Mouse (Mus musculus) brown adipose tissue, adult 24 weeks (tissue): ENCODE measurements around the gene Mylk2. TPM values are rescaled to one million over a fixed set of nuclear protein-coding genes. Genes with fewer than 3 reads are reported as not detected.

Source experiments
- H3K27ac ChIP-seq: fragments of 200-500 bp; replicated peaks from 2 replicates; pipeline ENCODE4 v1.5.1; 2012; ENCODE audit warnings: low read depth, mild to moderate bottlenecking, low read length
- H3K4me1 ChIP-seq: fragments of 200-500 bp; 2 replicates; pipeline ENCODE4 v1.6.1; 2012; ENCODE audit warnings: low read length, mixed read lengths; ENCODE audit not compliant: control insufficient read depth, insufficient read depth, insufficient read length
- H3K4me3 ChIP-seq: fragments of 200-500 bp; 2 replicates; pipeline ENCODE4 v1.5.1; 2012; ENCODE audit warnings: low read depth, mild to moderate bottlenecking, low read length, moderate library complexity; ENCODE audit not compliant: insufficient read depth
- polyA plus RNA-seq: library from polyadenylated mRNA; stranded (reverse); fragments of >200 nt; gene quantifications from 2 replicates; pipeline ENCODE4 v1.2.4, GENCODE M21; 2012; ENCODE audit not compliant: missing spikeins, insufficient read depth, insufficient read length

Gene Mylk2
- polyA plus RNA-seq, 1 experiment = 4.3 TPM

DNA sequence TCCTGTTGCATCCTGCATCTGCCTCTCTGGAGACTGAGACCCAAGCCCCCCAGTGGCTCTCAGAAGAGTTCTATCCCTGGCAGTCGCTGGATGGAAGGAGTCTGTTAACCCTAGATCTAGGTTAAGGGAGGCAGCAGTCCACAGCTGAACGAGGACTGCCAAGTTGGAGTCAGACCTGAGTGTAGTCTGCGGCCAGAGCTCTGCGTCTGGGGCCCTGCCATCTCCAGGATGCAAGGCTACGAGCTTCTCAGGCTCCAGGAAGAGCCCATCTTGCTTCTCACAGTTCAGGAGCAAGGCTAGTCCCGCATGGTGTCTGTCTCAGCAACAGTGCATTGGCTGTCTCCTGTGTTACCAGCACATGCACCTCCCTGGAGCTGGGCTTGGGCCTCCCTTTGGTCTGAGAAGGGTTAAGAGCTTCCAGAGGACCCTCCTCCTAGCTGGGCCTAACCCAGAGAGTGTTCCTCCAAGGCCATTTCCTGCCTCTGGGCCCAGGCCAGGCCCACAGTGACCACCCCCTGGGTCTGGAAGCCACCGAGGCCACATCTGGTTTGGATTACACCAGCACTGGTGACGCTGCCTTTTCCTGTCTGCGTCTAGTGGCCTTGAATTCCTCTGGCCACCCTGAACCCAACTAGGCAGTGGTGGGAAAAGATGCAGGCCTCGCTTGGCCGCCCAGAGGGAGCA is 14.2 kb downstream of the Mylk2 start:
- Histone ChIP-seq H3K4me1 (peaks cover 9% of the 10 kb centered on the region; the same call in 1 of the 2 replicates), H3K27ac (peak overlapping the region; percentile 57), H3K4me3 (no peak overlapping the region)

DNA sequence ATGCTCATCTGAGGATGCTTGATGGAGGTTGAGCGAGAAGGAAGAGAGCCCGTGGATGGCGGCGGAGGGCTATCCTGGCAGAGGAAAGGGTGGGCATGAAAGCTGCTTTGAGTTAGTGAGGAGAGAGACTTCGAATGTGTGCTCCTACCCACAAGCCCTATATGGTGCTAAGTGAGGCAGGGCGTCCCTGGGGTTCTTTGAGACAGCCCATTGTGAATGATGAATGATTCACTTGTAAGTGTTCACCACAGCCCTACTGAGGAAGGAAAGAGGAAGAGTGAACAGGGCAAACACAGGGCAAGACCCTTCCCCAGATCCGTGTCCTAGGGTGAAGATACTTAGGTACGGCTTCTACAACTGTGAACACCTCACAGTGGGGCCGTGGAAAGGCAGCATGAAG is 15.7 kb downstream of the Mylk2 start:
- Histone ChIP-seq H3K4me1 (peaks cover 9% of the 10 kb centered on the region; the same call in 1 of the 2 replicates), H3K4me3 (no peak overlapping the region), H3K27ac (peak overlapping the region; percentile 57)

DNA sequence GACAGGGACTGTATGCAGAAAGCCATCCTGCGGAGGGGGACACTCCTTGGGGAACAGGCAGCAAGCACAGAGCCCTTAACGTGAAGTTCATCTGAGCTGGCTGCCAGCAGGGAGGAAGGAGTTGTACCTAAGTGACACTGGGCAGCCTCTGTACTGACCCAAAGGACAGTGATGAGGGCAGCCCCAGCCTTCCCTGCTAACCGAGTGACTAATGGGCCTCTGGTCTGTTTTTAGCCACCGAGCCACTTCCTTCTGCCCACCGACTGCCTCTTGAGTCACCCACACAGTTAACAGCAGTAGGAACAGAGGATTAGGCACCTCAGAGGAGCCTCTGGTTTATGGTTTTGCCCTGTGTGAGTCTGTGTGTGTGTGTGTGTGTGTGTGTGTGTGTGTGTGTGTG is 16.2 kb downstream of the Mylk2 start:
- peaks cover 9% of the 10 kb centered on the region; the same call in 1 of the 2 replicates for H3K4me1 ChIP-seq
- peak overlapping the region; percentile 57; the same call in 1 of the 2 replicates for H3K27ac ChIP-seq
- no peak overlapping the region for H3K4me3 ChIP-seq

DNA sequence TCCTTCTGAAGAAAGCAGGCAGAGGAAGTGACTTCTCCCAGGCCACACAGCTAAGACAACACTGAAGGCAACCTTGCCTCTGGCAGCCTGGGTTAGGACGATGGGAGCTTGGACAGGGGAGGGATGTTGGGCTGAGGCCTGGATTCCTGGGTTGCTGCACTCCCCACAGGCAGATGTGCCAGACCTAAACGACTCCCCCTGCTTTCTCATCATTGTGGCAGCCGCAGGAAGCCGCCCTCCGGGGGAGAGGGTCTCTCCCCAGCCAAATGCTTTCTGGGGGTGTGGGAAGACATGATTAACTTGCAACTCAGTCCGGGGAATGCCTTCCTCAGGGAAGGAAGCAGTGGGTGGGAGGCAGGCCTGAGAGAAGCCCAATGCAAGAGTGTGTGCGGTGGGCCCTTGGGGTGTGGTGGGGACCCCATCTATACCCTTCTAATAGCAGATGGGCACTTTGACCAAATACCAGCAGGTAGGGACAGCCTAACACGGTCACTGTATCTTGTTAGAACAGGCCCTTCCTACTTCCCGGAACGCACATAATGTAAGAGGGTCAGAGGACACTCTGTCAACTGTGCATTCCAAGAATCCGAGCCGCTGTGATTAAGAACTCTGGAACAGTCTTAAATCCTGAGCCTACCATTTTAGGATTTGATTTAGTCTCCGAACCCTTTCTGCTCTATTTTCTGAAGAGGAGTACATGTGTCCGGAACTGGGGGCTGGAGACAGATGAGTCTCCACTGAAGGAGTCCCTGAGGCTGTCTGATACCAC is 17.3 kb downstream of the Mylk2 start:
- Histone ChIP-seq H3K4me3 (no peak overlapping the region), H3K4me1 (peaks cover 9% of the 10 kb centered on the region; the same call in 1 of the 2 replicates), H3K27ac (peak overlapping the region; percentile 61)

DNA sequence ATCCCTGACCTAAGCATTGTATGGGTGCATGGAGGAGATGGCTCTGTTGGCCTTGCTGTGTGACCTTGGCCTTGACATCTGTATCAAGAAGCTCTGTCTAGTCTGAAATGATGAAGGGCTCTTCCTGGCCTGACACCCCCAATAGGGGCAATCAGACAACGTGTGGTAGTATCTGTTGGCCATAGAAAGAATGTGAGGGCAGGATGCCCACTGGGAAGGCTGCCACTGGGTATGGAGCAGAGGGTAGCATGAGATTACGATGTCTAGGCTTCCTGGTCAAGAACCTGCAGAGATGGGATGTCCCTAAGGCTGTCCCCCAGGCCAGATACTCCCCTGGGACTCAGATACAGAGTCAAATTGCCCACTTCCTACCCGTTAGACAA is 17.8 kb downstream of the Mylk2 start:
- peaks cover 9% of the 10 kb centered on the region; the same call in 1 of the 2 replicates for H3K4me1 ChIP-seq
- H3K4me3 ChIP-seq = no peak overlapping the region
- H3K27ac ChIP-seq = peak overlapping the region; percentile 49

DNA sequence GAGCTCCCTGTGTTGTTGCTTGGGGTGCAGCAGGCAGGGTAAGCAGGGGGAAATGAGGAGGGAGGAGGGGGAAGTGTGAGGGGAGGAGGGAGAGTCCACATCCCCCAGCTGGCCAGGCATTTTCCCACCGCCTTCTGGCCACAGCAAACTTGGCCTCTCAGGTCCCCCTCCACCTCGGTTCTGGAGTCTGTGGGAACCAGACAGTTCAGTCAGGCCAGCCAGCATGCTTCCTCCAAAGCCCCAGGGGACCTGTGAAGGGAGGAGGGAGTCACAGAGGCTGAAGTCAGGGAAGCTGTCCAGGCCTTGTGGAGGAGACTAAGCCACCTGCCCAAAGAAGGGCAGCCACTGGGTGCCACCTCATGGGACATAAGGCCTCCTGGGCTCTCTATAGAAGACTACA is 19.1 kb downstream of the Mylk2 start:
- H3K4me1 ChIP-seq = peaks cover 8% of the 10 kb centered on the region; the same call in 1 of the 2 replicates
- peak overlapping the region; percentile 62 for H3K27ac ChIP-seq
- H3K4me3 ChIP-seq = peak overlapping the region; percentile 45

DNA sequence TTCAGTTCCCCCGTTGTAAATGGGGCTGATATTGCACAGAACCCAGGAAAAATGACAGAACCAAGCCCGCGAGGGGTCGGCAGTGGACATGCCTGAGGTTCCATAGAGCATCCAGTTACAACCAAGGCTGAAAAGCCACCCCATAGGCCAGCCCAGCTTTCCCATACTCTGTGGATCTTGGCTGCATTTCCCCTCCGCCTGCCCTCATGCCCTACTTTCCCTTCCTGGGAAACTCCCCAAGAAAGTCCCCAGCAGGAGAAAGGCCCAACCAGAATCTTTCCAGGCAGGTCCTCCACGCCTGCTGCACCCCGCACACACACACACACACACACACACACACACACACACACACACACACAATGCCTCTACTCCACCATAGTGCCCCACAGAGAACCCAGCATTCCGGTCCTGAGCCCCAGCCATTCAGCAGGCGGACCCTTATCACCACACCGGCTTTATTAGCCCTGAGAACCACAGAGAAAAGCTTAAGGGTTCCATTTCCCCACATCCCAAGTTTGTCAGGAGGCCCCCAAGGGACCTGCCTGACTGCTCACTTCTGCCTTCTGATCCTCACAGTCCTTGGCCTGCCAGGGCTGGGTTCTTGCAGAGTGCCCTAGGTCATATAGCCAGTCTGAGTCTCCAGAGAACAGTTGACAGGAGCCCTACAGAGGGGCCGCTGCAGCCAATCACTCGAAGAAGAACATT is 20.5 kb downstream of the Mylk2 start:
- Histone ChIP-seq H3K4me1 (no peaks in the 10 kb centered on the region; the same call in 1 of the 2 replicates), H3K4me3 (peak overlapping the region; percentile 45), H3K27ac (peak overlapping the region; percentile 32; the same call in 1 of the 2 replicates)

DNA sequence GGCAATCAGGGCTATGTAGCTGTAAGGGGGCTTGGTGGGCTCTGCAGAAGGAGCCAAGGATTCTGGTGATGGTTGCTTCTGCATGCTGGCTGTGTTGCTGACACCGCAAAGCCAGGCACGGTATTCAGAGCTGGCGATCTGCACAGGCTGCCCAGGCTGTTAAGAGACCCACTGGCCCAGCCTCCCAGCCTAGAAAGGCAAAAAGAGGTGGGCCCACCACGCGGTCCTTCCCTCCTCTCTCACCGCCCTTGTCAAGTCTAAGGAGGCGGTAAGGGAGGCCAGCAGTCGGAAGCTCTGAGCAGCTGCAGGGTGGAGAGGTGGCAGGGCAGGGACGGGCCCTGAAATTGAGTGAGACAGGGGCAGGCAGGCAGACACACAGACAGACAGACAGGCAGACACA is 21.9 kb downstream of the Mylk2 start, which contains the start of gene Foxs1:
Foxs1 (minus strand) TSS at position 161 of the 400 bp plus-strand sequence.
- Histone ChIP-seq H3K27ac (peak within 1 kb of the TSS; percentile 32), H3K4me3 (peak within 1 kb of the TSS; percentile 45), H3K4me1 (no peaks in the 10 kb centered on the region; the same call in 1 of the 2 replicates)

DNA sequence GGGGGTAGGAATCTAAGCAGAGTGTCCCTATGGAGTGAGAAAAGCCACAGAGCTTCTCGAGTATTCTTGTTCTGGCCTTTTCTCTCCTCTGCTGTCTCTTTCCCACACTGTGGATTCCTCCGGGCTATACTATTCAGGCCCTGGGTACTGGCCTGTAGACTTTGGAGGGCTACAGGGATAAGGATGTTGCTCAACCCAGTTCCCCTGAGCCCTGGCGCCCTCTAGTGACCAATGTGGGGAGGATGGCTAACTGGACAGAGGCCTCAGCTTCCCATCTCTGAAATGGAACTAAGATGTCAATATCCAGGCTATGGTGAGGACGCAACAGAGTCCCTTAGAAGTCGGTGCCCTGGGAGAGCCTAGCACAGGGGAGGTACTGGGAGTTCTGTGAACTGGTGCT is 22.5 kb downstream of the Mylk2 start:
- H3K4me3 ChIP-seq = no peak overlapping the region; the same call in 1 of the 2 replicates
- H3K27ac ChIP-seq = no peak overlapping the region
- H3K4me1 ChIP-seq = no peaks in the 10 kb centered on the region

DNA sequence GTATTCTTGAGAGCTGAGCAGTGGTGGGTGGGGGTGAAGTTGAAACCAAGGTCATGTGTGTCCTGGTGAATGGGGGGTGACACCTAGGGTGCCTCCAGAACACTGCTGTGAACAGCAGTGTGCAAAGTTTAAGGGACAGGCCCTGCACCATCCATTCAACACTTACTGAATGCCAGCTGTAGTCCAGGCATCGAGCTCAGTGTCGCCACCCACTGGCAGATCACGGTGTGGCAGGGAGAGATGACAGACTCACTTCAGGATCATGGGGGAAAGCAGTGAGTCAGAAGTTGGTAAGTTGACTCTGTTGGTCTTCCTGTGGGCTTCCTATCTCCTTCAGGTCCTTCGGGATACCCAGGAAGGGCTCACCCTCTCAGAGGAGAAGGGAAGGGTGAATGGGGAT is 28.7 kb downstream of the Mylk2 start:
- H3K4me1 ChIP-seq = no peaks in the 10 kb centered on the region
- no peak overlapping the region for H3K27ac ChIP-seq
- H3K4me3 ChIP-seq = no peak overlapping the region

DNA sequence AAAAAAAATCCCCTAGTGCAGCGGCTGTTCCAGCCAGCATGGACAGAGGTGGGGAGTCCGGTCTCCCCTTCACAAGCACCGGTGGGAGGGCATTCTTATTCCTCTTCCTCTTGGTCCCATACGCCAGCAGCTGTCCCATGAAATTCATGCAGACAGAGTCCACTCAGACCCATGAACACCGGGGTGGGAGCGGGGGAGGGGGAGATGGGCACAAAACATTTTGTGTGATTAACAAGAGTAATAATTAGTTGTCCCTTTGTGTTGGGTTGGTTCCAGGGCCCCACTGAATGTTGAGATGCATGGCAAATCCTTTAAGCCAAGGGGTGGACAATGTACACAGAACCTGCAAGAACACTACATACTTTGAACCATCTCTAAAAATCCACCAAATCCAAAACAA is 30.0 kb downstream of the Mylk2 start:
- Histone ChIP-seq H3K4me3 (no peak overlapping the region), H3K4me1 (no peaks in the 10 kb centered on the region), H3K27ac (no peak overlapping the region)

DNA sequence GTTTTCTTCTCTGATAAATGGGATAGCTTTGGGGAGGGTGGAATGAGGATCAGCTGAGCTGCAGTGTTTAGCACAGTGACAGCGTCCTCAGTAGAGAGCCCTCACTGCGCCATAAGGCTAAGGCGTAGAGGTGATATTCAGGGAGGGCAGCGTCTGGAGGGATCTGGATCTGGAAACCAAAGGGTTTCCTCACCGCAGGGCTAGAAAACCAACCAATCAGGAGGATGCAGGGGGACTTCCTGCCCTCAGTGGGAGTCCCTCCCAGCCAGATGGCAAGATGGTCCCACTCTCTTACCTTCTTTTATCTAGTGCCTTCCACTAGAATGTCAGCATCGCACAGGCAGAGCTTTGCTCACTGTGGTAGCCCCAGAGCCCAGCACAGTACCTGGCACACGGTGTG is 30.6 kb downstream of the Mylk2 start:
- H3K4me3 ChIP-seq = no peak overlapping the region
- H3K27ac ChIP-seq = no peak overlapping the region
- H3K4me1 ChIP-seq = no peaks in the 10 kb centered on the region

DNA sequence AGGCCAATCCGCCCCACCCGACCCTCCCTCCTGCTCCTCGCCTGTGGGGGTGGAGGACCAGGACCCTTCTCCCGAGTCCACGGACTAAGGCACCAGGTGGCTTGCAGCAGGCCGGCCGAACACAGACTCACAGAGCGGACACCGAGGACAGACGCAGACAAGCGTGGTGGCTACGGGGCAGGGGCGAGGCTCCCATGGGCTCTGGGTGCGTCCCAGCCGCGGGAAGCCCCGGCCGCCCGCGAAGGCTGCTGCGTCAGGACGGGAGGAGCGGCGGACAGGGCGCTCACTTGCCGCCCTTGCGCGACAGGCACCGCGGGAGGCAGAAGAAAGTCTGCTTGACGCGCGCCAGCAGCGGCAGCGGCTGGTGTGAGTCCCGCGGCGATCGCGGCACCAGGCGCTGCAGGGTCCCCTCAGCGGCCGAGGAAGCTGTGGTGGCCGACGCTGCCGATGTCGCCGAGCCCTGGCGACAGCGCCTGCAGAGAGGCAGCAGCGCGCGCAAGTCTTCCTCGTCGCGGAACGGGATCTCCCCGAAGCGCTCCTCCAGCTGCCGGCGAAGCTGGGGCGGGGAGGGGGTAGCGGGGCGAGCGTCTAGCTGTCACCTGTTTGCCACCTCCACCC is 31.9 kb downstream of the Mylk2 start:
- no peak overlapping the region for H3K27ac ChIP-seq
- H3K4me3 ChIP-seq = peak overlapping the region; percentile 34; the same call in 1 of the 2 replicates
- H3K4me1 ChIP-seq = no peaks in the 10 kb centered on the region

DNA sequence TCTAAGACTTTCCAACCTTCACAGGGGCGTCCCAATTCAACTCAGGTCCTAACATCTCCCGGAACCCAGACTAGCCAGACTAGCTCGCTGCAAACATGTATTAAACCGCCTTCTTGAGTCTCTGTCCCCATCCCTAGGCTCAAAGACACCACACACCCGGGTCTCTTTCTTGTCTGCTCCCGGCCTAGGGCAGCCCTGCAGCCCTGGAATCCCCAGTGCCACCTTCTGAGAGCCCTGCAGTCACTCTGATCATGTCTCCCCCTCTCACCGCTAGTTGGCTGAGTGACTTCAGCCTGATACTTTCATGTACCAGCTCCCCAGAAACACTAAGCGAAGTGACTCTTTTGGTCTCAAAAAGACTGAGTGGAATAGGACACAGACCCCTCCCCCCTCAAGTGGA is 32.4 kb downstream of the Mylk2 start:
- Histone ChIP-seq H3K27ac (no peak overlapping the region), H3K4me1 (no peaks in the 10 kb centered on the region), H3K4me3 (no peak overlapping the region)

DNA sequence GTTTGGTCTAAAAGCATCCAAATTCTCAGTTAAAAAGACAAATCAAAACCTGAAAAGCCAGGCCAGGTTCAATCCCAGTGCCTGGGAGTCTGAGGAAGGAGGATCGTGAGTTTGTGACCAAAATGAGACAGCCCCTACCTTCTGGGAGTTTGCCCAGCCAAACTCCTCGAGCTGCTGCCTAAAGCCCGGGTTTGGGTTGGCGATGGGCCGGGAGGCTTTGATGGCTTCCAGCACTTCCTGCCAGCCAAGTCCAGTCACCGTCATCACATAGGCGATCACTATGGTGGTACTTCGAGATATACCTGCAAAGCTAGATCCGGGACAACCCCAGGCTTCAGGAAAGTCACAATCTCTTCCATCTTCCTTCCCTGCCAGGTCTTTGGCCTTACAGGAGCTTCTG is 32.9 kb downstream of the Mylk2 start:
- no peak overlapping the region for H3K27ac ChIP-seq
- peaks cover 2% of the 10 kb centered on the region; the same call in 1 of the 2 replicates for H3K4me1 ChIP-seq
- no peak overlapping the region for H3K4me3 ChIP-seq
